Mouse (Mus musculus) layer of hippocampus, adult 9-10 months (tissue): ENCODE data around the gene BC025920.

Experiments used
- DNase-seq: peaks from one replicate; pipeline ENCODE4 v3.0.0; 2022; ENCODE audit warnings: low spot score

Gene BC025920

DNA sequence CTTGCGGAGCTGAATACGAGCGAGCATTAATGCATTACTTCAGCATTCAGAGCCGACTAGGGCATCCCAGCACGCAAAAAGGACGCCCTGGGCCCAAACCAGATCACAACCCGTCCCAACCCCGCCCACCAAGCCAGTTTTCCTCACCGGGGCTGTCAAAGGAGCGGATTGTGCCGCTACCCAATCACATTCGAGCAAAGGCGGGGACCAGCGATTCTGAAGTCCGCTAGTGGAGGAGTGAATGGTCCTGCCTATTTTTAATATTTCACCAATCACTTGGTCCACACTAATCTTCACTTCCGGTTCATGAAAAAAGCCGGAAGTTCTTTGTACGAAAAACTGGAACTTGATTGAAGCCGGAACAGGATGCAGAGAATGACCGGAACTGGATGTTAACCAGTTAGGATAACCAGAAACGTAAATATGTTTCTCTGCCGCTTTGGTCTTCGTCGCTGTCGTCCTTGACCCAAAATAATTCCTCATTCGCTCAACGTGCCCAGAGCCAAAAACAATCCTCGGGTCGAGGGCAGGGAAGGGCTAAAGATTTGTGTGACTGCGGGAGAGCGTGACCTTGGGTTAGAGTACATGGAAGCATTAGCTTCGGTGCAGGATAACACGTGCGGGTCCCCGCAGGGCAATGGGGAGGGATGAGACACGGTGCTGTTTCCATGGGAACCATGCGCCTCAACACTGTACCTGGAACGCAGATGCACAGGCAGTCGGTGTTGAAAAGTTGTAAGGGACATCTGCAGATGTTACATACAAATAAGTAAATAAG lies at the start of gene BC025920:
TSS of gene BC025920 (plus strand) at position 297 of the 778 bp plus-strand sequence.
- DNase-seq: peak; percentile 96

DNA sequence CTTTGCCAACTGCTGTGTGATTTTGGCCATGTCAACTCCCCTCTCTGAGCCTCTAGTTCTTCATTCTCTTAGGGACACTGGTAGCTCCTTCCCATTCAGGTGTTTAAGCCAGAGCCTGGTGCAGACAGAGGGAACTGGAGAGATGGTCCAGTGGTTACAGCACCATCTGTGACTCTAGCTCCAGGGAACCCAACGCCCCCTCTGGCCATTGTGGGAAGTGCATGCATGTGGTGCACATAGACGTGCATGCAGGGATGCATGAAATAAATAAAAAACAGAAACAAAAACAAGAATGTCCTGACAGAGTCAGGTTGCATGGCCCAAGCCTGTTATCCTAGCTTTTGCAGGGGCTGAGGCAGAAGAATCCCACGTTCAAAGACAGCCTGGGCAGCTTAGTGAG lies 49.8 kb upstream of the BC025920 start:
- no peak for DNase-seq

DNA sequence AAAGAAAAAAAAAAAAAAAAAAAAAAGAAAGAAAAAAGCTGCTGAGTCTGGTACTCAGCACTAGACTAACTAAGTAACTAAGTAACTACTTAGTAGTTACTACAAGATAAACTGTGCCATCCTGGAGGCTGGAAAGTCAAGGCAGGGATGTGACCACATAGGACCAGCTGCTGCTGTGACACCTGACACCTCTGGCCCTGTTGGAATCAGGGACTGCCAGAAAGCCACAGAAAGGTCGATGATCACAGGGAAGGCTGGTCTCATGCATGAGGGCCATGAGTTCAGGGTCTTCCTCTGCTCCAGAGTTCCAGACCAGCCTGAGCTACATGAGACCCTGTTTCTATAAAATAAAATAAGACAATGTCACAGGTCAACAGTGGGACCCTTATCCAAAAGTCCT lies 48.6 kb upstream of the BC025920 start:
- DNase-seq: no peak

DNA sequence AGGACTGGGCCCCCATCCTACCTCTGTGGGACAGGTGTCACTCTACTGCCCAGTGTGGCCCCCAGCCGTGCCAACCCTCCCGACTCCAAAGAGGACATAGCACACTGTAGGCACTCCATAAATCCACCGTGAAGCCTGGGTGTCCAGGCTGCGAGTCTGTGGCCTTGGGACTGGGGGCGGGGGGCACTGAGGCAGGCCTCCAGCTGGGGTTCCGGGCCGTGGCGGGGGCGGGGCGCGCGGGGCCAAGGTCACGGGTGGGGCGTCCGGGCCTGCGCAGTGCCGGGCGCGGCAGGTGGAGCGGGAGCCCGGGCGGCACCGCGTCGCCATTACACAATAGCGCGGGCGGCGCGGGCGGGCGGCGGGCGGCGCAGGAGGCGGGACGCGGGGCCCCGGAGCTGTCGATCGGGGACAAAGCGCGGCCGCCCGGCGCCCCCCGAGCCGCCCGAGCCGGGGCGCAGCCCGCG lies 46.9 kb upstream of the BC025920 start, which contains the start of gene Aes:
TSS of gene Aes (plus strand) at position 326 of the 464 bp plus-strand sequence.
- no peak for DNase-seq

DNA sequence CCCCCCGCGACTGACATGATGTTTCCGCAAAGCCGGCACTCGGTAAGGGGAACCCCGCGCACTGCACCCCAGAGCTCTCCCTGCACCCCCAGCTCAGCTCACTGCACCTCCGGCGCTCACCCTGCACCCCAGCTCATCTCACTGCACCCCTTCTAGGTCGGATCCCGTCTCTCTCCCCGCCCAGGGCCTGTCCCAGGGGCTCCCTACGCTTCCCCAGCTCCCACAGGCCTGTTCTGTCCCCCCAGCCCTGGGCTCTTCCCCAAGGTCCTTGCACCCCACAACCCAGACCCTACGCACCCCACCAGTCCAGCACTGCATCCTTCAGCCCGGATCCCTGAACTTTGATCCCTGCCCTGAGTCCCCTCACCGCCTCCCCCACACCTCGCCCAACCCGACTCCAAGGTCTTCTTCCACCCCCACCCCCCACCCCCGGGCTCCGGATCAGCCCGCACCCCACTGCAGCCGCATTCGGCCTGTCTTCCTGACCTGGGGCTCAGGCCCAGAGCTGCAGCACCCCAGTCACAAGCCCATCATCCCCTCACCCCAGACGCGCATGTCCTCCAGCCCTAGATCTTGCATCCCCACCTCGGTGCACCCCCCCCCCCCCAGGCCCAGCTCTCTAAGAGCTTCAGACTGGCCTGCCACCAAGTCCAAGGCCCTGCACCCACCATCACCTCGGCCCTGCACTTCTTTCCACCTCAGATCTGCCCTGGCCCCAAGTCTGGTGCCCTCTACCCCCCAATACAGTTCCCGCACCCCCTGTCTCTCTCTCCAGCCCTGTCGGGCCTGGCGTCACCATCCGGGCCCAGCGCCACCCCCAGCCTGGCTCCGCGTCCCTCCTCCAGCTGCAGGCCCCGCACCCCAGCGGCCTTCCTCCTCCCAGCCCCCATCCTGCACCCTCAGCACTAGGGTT lies 46.2 kb upstream of the BC025920 start:
- no peak for DNase-seq

DNA sequence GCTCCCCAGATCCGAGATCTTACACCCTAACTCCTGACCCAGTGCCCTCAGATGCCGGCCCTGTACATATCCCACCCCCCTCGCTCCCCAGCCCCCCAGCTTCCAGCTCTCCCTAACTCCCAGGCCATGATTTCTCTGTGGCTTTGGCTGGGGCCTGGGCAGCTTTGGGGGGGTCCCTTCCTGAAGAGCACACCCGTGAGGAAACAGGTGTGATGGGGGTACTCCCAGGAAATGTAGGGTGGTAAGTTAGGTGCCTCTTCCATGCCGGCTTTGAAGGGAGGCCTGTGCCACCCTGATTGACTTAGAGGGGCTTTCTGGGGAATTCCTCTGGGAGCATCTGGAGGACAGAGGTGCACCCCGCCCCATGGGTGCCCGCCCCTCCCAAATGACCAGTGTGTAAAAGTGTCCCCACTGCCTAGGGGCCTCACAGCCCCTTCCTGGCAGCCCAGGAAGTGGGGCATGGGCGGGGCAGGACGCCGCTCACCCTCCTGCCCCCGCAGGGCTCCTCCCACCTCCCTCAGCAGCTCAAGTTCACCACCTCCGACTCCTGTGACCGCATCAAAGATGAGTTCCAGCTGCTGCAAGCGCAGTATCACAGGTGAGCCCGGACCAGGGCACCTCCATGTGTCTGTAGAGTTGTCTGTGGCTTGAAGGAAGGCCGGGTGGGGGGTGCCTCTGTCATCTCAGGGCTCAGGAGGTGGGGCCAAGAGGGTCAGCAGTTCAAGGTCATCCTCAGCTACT lies 45.2 kb upstream of the BC025920 start:
- DNase-seq: no peak

DNA sequence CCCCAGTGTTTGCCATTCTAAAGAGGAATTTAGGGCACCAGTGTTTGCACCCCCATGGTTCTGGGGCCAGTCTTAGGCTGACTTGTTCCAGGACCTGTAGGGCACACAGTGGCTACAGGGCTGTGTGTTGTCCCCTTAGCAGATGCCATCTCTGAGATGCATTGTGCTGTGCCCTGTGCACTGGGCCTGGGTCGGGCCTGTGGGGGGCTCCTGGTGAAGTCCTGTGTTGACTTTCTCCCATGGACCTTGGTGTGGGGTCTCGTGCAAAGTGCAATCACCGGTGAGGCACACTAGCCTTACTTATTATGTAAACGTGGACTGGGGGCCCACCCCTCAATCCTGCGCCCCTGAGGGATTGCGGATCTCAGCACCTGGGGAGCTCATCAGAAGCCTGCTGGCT lies 43.7 kb upstream of the BC025920 start:
- DNase-seq: no peak

DNA sequence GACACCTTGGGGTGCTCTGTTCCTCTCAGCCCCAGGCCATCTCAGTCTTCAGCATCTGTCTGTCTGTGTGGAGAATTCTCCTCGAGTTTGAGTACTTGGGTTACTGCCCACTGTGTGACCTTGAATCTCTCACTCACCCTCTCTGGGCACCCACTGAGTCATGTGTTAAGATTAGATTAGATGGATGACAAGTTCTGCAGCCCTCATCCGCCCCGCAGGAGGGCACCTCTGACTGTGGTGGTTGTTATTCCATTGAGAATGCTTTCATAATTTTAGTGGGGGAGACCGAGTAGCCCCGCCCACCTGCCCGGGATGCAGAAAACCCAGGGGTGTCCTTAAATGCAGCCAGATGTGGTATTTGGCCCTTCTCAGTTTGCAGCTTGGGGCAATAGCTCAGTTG lies 42.6 kb upstream of the BC025920 start:
- DNase-seq: no peak

DNA sequence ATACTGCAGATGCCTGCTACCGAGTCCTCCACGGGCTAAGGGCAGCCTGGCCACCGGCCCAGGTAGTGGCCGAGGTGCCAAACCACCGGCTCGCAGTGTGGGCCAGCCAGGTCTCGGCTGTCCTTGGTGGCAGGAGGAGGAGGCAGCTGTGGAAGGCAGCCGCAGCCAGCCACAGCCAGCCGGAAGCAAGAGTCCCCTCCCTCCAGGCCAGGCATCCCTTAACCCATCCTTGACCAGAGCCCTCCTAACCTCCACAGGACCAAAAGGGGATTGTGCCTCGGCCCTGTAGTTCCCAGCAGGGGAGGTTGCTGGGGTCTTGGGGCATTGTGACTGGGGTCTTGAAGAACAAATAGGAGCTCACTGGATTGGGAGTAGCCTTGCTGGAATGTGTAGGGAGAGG lies 41.9 kb upstream of the BC025920 start:
- no peak for DNase-seq

DNA sequence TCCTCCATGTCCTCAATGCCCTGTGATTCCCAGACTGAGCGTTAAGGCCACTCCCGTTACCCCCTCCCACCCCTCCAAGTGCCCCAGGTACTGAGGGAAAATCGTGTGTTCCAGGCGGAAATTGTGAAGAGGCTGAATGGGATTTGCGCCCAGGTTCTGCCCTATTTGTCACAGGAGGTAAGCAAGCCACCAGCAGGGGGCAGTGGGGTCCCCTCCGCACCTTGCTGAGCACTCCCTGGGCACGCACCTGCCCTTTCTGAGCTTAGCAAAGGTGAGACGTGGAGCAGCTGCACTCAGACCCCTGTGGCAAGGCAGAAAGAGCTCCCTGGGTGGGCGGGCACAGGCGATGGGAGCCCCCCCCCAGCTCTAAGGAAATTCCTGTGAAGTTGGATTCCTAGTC lies 41.3 kb upstream of the BC025920 start:
- no peak for DNase-seq

DNA sequence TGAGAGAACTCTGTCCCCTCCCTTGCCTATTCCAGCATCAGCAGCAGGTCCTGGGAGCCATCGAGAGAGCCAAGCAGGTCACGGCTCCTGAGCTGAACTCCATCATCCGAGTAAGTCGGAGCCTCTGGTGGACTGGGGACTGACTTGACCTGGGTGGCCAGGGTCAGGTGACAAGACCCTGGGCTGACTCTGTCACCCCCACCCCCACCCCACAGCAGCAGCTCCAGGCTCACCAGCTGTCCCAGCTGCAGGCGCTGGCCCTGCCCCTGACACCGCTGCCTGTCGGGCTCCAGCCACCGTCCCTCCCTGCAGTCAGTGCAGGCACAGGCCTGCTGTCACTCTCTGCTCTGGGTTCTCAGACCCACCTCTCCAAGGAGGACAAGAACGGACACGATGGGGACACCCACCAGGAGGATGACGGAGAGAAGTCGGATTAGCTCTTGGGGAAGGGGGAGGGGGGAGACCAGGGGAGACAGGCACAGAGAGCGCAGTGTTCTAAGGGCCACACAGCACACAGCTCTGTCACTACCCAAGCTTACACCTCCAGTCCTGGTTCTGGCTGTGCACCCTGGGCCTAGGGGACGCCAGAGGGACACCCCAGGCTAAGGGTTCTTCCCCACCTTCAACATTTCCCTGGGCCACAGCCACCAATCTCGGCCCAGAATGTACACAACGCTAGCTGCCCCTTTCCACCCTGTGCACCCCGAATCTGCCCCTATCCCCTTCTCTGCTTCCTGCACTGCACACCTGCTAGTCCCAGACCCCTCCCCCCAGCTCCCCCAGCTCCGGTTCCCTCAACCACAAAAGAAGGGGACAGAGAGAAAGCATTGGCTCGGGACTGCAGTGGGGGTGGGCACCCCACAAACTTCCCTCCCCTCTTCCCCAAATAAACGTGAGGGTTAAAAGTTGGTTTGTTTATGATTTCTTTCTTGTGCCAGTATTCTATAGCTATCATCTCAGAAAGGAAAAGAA lies 40.5 kb upstream of the BC025920 start:
- DNase-seq: no peak

DNA sequence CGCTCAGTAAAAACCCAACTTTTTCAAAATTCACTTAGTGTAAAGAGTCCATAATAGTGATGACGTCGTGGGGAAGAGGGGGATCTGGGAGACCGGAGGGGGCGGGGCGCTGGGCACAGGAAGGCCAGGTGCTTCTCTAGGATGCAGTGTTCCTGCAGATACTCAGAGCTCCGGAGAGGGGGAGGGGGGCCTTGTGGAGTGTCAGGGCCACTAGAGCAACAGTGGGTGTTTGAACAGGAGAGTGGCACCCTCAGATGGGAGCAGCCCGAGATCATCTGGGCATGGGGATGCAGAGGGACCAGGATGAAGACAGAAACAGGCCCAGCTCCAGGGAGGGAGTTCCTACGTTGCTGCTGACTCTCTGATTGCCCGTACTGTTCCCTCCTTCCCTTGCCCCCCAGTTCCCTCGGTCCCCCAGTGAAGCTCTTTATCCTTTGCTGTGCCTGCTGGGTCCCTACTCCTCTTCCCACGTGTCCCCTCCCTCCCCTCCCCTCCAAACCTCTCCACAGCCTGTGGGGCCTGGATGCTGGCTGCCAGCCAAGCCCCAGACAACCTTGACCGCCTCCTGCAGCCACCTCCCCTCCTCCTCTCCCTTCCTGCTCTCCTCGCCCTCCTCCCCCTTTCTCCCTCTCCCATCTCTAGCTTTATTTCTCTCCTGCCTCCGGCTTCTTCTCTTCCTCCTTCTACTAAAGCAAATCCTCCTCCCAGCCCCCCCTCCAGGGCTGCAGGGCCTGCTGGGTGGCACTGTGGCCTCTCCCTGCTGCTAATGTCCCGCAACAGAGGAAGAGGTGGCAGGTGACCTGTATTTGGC lies 37.5 kb upstream of the BC025920 start:
- DNase-seq: no peak

DNA sequence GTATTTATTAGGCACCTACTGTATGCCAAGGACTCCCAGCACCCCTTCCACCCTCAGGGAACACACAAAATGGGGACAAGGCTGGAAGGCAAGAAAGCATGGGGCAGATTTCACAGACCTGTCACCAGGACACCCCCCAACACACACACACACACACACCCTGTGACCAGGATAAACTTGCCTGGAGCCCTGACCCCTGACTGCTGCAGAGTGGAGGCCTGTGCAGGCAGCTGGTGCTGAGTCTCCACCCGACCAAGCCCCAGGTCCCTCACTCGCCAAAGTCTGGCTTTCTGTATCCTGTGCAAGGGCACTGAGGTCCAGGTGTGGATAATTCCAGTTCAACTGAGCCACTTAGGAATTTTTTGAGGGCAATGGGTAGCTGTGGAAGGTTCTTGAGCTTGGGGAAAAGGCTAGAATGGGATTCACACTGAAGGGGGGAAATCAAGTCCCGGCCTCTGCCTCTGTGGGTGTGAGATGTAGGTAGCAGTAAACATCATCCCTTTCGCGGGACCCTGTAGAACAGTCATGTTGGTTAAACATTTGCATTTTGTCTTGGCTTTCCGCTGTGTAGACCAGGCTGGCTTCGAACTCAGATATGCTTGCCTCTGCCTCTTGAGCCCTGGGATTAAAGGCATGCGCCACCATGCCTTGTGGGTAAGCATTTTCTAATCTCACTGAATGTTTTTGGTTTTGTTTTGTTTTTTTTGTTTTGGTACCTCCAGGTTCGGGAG lies 36.4 kb upstream of the BC025920 start:
- DNase-seq: no peak

DNA sequence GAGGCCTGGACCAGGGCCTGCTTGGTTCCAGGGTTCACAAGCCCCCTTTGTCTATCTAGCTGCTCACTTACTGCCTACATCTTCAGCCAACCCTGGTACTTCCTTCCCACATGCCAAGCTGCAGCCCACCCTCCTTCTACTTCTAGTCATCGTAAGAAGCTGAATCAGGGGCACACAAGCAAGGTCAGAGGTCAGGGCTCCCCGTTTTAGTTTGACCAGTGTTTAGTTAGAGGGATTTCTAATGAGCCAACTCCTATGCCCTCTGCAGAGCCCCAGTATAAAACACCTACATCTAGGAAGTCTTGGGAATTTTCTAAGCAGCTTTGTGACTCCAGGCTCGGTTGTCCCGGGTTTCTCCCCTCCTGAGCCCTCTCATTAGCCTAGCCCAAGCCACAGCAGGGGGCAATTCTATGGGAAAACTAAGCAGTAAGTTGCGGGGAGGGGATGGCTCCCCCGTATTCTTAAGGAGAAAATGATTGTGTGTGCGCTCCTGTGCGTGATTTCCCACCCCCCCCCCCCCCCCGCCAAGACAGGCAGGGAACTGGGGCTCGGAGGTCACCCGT lies 35.8 kb upstream of the BC025920 start:
- no peak for DNase-seq

DNA sequence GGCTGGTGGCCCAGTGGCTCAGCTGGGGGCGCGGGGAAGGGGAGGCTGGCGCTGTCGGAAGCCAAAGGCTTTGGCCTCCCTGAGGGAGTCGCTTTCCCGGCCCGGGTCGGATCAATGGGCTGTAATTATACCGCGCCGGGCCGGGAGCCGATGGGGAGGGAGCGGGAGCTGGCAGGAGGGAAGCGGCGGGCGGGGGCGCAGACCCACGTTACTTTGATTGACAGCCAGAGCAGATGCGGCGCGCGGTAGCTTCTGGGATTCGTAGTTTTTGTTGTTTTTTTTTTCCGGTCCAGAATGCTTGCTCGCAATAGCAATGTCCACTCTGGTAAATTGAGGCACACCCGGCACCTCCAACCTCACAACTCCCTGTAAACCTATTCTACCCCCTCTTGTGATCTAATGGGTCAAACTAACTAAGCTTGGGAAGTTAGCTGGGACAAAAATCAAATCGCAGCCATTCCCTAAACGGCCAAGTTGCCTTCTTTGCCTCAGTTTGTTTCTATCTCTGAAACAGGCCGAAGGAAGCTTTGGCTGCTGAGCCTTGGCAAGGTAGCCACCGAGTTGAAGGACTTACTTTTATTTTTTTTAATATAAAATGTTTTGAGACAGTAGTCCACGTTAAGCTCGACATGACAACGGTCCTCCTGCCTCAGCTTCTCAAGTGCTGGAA lies 35.1 kb upstream of the BC025920 start:
- peak; percentile 80 for DNase-seq

DNA sequence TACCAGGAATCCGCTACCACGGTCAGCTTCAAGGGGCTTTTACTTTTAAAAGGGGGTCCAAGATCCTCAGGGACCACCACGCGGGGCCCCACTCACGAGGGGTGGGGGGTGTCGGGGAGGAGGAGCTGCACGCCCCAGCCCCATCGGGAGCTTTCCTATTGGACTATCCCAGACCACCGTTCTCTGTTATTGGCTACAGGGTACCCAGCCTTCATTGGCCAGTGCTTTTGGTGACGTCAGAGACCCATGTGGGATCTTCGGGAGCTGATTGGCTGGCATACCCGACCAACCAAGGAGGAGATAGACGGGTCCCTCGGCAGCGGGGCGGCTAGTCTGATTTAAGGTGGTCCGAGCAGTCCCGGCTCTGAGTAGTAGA lies 34.6 kb upstream of the BC025920 start:
- DNase-seq: peak; percentile 100

DNA sequence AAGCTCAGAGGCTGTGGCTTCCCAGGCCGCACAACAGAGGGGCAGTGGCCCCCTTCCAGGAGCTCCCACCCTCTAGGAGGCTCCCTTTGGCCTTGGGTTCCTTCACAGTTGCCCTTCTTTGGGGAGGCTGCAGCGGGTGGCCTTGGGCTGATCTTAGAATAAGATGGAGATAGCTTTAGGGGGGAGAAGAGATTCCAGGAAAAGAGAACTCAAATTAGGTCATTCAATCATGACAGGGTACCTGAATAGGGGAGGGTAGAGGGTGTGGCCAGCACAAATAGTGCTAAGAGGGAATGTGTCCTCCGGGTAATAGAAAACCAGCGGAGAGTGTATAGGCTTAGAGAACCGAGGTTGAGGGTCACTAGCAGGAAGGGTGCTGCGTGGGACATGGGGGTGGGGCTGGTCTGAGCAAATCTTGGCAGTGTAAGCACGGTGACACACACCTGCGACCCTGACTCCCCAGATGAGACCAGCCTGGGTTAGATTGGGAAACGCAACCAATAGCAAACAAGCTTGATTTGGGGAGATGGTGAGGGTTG lies 33.9 kb upstream of the BC025920 start:
- DNase-seq: no peak

DNA sequence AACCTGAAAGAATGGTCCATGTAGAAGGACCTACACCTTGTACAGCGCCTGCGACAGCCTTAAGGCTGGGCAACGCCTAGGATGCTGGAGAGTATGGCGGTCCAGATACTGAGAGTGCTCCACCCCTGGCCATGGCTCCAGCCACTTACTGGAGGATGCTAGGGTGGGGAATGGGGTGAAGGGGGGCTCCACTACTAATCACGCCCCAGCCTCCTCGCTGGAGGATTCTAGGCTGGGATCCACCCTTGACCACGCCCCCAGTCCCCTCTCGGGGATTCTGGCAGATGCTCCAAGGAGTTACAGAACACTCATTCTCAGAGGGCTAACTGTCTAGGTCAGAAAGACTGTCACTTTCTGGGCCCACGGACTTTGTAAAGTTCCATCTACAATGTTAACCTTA lies 33.1 kb upstream of the BC025920 start:
- DNase-seq: no peak
